Mouse (Mus musculus) forelimb bud, embryonic 11.5 days (tissue): ENCODE results near the gene Dnaja2.

Source experiments
- DNase-seq: peaks from one replicate; pipeline ENCODE4 v3.0.0-alpha.2; 2012; ENCODE audit warnings: low read depth, low spot score

Gene Dnaja2

GRCm38 (mm10) chr8:85500955-85501685 lies 54.0 kb downstream of the Dnaja2 start:
- DNase-seq: no peak

- no peak for DNase-seq
Observed at GRCm38 (mm10) chr8:85500460-85500859, 54.7 kb downstream of the Dnaja2 start.

DNA sequence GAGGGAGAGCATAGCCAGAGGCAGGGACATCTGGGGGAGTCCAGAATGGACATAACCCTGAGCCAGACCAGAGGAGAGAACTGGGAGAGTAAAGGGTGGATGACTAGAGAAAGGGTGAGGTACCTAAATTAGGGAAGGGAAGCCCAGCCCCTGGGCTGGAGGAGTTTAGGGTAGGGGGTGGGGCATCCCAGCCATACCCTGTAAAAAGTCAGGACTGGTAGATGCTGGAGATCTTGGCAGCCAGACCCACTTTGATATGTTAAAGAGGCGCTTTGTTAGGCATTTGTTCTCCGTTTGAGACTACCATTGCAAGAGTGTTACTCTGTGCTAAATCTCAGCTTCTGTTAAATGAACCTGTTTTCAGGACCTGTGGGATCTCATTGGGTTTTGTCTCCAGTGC lies 56.6 kb downstream of the Dnaja2 start:
- DNase-seq: no peak

DNA sequence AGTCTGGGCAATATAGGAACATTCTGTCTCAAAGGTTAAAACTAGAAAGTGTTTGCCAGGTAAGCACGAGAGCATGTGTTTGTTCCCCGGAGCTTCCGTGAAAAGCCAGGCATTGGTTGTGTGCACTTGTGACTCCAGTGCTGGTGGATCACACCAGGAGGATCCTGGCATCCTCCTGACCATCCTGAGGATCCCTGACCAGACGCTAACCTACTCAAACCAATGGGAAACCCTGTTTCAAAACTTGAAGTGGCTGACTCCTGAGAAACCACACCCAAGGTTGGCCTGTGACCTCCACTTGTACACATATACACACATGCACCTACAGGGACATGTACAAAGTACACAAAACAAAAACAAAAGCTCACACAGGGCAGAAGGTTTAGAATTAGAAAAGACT lies 58.4 kb downstream of the Dnaja2 start:
- DNase-seq: no peak

DNA sequence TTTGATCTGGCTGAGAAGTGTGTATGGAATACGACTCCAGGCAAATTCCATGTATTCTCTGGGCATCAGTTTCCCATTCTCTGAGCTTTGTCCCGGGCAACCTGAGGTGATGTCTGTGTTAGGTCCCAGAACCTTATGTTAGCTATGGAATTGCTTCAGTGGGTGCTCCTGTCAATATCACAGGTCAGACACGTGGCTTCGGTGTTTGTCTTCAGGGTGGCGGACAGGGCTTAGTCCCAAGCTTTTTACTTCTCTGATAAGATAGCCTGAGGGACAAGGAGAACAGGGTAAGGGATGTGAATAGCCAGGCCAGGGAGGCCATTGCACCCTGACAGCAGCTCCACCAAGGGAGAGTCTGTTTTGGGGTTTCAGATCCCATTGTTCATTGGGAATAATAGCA lies 59.0 kb downstream of the Dnaja2 start:
- no peak for DNase-seq

DNA sequence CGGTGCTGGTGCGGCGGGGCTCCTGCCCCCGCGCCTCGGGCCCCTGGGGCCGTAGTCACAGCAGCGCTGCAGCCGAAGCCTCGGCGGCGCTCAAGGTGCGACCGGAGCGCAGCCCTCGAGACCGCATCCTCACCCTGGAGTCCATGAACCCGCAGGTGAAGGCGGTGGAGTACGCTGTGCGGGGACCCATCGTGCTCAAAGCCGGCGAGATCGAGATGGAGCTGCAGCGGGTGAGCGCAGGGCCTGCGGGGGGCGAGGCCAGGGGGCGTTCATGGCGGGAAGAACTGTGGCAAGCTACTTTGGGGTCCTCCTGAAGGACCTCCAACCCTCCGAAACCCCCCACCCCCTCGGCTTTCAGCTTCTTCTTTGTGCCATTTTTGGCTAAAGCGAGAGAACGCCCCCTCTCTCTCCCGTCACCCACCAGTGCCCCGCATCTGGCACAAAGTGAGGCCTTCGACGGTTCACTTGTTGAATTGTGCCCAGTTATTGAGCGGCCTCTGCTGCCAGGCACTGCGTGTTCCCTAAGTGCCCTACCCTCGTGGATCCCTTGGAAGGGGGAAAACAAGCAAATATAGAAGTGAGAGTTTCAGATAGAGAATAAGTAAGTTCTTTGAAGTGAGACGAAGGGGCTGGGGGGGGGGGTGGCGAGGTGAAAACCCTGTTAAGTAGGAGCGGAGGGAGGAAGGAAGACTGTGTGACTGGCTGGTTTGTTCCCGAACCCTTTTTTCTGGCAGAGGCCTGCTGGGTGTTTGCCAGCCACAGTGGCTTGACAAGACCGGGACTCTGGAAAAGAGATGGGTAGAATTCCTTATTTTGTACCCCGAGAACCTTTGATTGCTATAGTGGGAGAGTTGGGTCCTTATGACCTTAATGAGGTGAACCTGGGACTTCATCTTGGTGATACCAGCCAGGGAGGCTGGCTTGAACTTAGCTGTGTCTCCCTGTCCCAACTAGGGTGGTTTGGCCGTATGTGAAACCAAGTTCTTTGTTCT lies 61.9 kb downstream of the Dnaja2 start:
- no peak for DNase-seq

DNA sequence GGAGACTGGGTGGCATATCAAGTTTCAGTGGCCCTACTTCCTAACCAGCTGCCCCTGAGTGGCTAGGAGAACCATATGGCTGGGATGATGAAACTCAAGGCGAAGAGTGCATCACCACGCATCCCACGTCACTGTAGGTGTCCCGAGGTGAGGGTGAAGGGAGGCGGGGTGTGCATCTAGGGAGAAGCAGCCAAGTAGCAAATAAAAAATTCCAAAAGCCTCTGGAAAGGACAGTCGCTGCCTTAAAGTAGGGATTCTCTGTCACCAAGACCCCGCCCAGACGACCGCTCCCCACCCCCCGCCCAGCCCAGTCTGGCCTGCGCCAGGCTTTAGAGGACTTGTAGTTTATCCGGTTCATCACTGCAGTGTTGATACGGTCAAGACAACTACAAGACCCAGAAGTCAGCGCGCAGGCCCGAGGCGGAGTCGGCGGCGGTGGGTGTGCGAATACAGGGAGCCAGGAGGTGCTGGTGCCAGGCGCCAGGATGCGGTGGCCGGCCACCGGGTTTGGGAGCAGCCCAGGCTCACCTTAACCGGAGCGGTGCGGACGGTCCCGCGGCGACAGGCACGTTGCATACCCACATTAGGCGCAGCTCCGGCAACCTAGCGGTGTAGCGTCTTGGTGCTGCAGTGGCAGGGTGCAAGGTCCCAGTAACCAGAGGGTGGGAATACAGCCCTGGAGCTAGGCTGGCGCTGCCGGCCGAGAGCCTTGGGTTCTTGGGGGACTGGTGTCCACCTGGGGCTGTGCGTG lies 62.8 kb downstream of the Dnaja2 start, which contains the start of gene Gpt2:
Gpt2 (plus strand) TSS at position 452 of the 751 bp plus-strand sequence.
- DNase-seq: peak; percentile 94

- DNase-seq: no peak
Observed at GRCm38 (mm10) chr8:85489546-85489945, 65.6 kb downstream of the Dnaja2 start.

DNA sequence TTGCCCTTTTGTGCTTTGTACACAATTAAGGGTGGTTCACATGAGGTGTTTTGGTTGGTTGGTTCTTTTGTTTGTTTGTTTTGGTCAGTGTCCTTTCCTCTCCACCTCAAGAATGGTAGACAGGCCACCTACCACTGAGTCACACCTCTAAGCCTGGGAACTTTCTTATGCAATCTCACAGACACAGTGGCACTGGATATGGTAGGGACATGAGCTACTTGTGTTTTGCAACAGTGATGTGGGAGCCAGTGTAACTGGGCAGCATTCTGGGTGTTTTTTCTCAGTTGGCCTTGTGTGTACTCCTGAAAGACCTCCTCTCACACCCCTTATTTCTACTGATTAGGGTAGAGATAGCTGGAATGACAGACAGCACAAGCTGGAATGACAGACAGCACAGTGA lies 66.5 kb downstream of the Dnaja2 start:
- no peak for DNase-seq

- no peak for DNase-seq
Observed at GRCm38 (mm10) chr8:85487906-85488620, 67.1 kb downstream of the Dnaja2 start.
